Mouse (Mus musculus) midbrain, embryonic 16.5 days (tissue): ENCODE results near the gene Ndufa13. TPM values are rescaled to one million over a fixed set of nuclear protein-coding genes. Genes with fewer than 3 reads are reported as not detected.

Experiments
- ATAC-seq: fragments of 200-750 bp; cut with Nextera tagmentation; 2 replicates; pipeline ENCODE4 v1.8.0; 2017; ENCODE audit warnings: moderate TSS enrichment
- H3K27ac ChIP-seq: fragments of 300-500 bp; sonication (generic); 2 replicates; pipeline ENCODE4 v1.5.1; 2014; ENCODE audit warnings: mild to moderate bottlenecking, low read length, mixed read lengths
- H3K27me3 ChIP-seq: fragments of 300-500 bp; sonication (generic); 2 replicates; pipeline ENCODE4 v1.6.1; 2014; ENCODE audit warnings: low read depth, low read length, mixed read lengths; ENCODE audit not compliant: control insufficient read depth, insufficient read depth
- H3K36me3 ChIP-seq: fragments of 300-500 bp; sonication (generic); 2 replicates; pipeline ENCODE4 v1.6.1; 2014; ENCODE audit warnings: mild to moderate bottlenecking, low read length, moderate library complexity, mixed read lengths; ENCODE audit not compliant: control insufficient read depth, insufficient read depth
- H3K4me1 ChIP-seq: fragments of 300-500 bp; sonication (generic); 2 replicates; pipeline ENCODE4 v1.6.1; 2014; ENCODE audit warnings: mild to moderate bottlenecking, low read length, mixed read lengths; ENCODE audit not compliant: control insufficient read depth, insufficient read depth
- H3K4me2 ChIP-seq: fragments of 300-500 bp; sonication (generic); 2 replicates; pipeline ENCODE4 v1.6.1; 2014; ENCODE audit warnings: mild to moderate bottlenecking, low read length, mixed read lengths
- H3K4me3 ChIP-seq: fragments of 300-500 bp; sonication (generic); 2 replicates; pipeline ENCODE4 v1.5.1; 2014; ENCODE audit warnings: low read depth, mild to moderate bottlenecking, low read length, moderate library complexity, mixed read lengths
- H3K9ac ChIP-seq: fragments of 300-500 bp; sonication (generic); 2 replicates; pipeline ENCODE4 v1.6.1; 2014; ENCODE audit warnings: low read depth, low read length, mixed read lengths
- H3K9me3 ChIP-seq: fragments of 300-500 bp; sonication (generic); replicated peaks from 2 replicates; pipeline ENCODE4 v1.6.1; 2014; ENCODE audit warnings: mild to moderate bottlenecking, low read length, mixed read lengths; ENCODE audit not compliant: control insufficient read depth, poor library complexity, severe bottlenecking
- WGBS: fragments of 180-500 bp; shearing (Covaris S2); extraction: QIAGEN DNeasy Blood & Tissue Kit; methylation state at CpG from one replicate; pipeline ENCODE4 v1.1.7; 2014; 5-methylcytosine and 5-hydroxymethylcytosine counted together
- polyA plus RNA-seq: library from polyadenylated mRNA; unstranded; fragments of >200 nt; fragmentation: Nextera tagmentation; extraction: Ambion mirVana; gene quantifications from 2 replicates; pipeline ENCODE4 v1.2.1, GENCODE M21; 2015

Ndufa13 gene
- polyA plus RNA-seq, 1 experiment from 2014 or later: 172 TPM

DNA sequence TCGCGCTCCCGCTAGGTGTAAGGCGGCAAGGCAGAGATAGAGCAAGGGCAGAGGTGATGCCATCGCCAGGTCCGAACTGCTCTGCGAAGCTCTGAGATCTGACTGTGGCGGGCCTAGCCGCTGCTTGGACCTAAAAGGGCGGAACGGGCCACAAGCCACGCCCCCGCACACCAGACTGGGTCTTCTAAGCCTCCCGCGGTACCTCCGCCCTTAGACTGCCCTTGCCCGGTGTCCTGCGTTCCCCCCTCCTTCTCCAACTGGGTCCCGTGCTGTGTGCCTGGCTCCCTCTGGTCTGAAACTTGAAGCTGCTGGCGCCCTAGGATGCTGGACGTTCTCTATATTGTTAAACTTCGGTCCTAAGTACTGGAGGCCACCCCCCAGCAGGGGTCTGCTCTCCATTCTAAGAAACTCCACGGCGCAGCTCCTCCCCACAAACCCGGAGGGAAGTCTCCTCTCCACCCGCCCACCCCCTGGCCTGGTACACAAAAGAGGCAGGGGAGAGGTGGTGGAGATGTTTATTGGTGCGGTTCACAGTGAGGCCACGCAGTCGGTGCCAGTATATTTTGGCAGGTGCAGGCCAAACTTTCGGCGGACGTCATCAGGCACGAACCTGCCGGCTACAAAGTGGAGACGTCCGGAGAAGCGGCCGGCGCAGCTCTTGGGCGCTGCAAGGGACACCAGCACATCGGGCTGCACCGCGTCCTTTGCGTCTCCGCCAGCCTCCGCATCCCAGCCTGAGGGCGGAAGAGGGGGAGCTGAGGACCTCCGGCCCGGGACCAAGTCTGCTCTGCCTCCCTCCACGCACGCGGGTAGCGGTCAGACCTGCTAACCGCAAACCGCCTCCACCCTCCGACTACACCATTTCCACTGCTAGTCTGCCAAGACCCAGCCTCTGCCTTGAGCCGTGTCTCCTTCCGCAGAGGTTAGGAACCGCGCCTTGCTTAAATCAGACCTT lies 14.8 kb downstream of the Ndufa13 start, which contains the start of gene Cilp2:
Cilp2 (minus strand) TSS at position 399 of the 955 bp plus-strand sequence.
- peak; percentile 4; the same call in 1 of the 2 replicates for ATAC-seq

DNA sequence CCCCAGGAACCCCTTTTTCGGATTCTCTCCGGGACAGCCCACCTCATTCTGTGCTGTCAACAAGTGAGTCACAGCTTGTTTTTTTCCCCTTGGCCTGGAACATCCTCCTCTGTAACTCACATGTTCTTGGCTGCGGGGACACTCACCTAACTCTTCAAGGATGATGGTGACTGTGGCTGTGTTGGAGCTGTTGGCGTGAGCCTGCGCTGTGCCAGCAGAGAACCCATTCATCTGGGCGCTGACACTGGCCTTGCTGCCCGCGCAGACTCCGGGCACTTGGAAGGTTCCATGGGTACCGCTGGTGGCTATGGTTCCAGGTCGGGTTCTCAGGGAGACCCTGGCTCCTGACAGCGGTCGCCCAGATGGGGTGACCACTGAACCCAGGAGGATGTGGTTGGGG lies 18.2 kb downstream of the Ndufa13 start:
- ATAC-seq: no peak
- no peak overlapping the region for H3K9ac ChIP-seq
- H3K27me3 ChIP-seq: peaks cover 95% of the 10 kb centered on the region
- no peak overlapping the region for H3K4me2 ChIP-seq
- no peaks in the 10 kb centered on the region for H3K9me3 ChIP-seq
- H3K4me1 ChIP-seq: peaks cover 26% of the 10 kb centered on the region
- no peak overlapping the region for H3K27ac ChIP-seq
- H3K36me3 ChIP-seq: no peaks in the 10 kb centered on the region
- H3K4me3 ChIP-seq: no peak overlapping the region
- 54% methylated on average over 13 of the region's 13 CpGs for WGBS

More for the DNA sequence above, 14.8 kb downstream of the Ndufa13 start, which contains the start of gene Cilp2:
- no peaks in the 10 kb centered on the region for H3K9me3 ChIP-seq
- H3K4me2 ChIP-seq: peak within 1 kb of the TSS; percentile 49
- H3K4me3 ChIP-seq: peak within 1 kb of the TSS; percentile 29
- no peak within 1 kb of the TSS for H3K27ac ChIP-seq
- peaks cover 75% of the 10 kb centered on the region for H3K27me3 ChIP-seq
- peaks cover 20% of the 10 kb centered on the region for H3K4me1 ChIP-seq
- under 1% methylated on average over 60 of the region's 60 CpGs for WGBS
- no peaks in the 10 kb centered on the region for H3K36me3 ChIP-seq
- H3K9ac ChIP-seq: peak within 1 kb of the TSS; percentile 34; the same call in 1 of the 2 replicates

DNA sequence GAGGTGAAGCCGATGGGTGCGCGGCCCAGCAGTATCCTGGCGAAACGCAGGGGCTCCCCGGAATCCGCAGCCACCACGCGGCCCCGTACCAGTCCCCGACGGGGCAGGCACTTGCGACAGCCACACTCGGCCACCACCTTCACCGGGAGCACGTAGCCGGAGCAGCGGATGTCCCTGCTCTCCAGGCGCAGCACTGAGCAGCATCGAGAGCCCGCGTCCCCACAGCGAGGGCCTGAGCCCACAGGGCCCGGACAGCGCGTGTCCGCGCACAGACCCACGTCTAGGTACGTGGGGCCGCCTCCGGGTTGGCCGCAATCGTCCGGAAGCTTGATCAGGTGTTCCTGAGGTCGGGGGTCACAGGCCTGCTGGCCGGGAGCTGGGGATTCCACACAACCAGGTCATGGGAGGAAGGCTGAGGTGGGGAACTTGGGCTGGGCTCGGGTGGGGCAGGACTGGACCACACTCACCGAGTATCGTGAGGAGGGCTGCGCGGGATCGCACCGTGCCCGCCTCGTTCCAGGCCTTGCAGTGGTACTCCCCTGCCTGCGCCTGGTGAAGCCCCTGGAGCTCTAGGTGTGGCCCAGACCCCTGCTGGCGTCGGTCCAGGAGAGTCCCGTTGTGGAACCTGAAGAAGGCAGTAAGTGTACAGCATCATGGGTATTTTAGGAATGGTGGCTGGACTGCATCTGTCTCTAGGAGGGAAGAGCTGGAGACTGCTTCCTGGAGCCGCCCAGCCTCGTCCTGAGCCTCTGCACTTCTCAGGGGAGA lies 19.3 kb downstream of the Ndufa13 start:
- peak overlapping the region; percentile 45 for H3K4me3 ChIP-seq
- ATAC-seq: 0 out of 2 replicates have a peak, but pooled peaks have one; percentile 2
- peak overlapping the region; percentile 59; the same call in 1 of the 2 replicates for H3K4me2 ChIP-seq
- 10% methylated on average over 52 of the region's 52 CpGs for WGBS
- H3K27me3 ChIP-seq: peaks cover 86% of the 10 kb centered on the region
- H3K9me3 ChIP-seq: no peaks in the 10 kb centered on the region
- H3K4me1 ChIP-seq: peaks cover 18% of the 10 kb centered on the region
- H3K27ac ChIP-seq: no peak overlapping the region
- H3K36me3 ChIP-seq: no peaks in the 10 kb centered on the region
- 0 out of 2 replicates have a peak overlapping the region, but pooled peaks have one; percentile 63 for H3K9ac ChIP-seq

DNA sequence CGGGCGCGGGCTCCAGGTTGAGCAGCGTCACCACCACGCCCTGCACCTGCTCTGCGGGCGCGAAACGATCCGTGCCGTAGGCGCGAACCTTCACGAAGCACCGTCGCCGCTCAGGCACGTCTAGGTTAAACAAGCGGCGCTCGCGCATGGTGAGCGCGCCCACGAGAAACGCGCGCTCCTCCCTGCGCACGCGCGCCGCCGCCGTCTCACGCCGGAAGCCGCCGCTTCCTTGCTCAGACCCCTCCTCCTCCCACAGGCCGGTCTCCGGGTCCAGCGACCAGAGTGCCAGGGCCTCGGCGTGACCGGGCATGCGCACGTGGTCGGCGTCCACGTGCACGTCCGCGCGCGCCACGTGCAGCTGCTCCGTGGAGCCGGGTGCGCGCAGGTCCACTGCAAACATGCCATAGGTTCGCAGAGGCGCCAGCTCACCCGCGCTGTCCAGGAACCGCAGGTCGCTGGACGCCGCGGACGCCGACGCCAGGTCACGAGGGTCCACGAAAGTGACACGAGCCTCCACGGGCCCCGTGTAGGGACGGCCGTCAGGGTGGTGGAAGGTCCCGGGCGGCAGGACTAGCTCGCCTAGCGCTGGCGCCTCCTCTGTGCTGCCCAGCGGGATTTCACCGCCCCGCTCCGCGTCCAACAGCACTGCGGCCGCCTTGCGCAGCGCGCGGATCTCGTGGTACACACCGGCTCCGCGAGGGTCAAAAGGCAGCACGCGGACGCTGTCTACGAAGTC lies 20.2 kb downstream of the Ndufa13 start:
- Histone ChIP-seq H3K36me3 (no peaks in the 10 kb centered on the region), H3K9ac (peak overlapping the region; percentile 63), H3K9me3 (no peaks in the 10 kb centered on the region), H3K4me2 (peak overlapping the region; percentile 59), H3K4me1 (peaks cover 10% of the 10 kb centered on the region), H3K27me3 (peaks cover 79% of the 10 kb centered on the region), H3K27ac (no peak overlapping the region), H3K4me3 (peak overlapping the region; percentile 45)
- peak; percentile 79 for ATAC-seq
- WGBS: 5% methylated on average over 101 of the region's 103 CpGs

DNA sequence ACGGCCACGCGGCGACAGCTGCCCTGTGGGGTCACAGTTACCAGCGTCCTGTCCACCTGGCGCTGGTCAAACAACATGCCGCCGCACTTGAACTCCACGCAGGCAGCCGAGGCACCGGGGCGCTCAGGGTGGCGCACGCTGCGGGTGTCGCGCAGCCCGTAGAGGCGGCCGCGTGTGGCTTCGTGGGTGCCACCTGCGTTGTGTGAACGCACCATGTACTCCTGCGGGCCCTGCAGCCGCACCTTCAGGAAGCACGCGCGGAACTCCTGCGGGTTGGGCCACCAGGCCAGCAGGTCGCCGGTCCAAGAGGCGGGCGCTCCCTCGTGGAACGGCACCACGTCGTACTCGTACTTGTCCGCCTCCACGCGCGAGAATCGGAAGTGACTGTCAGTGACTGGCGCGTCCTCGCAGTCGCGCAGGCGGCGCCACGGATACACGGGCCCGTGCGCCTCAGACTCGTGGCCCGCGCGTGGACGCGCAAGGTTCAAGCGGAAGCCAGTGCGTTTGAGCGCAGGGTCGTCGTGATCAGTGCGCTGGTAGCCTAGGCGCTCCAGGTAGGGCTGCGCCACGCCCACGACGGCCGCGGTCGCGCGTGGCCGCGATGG lies 21.0 kb downstream of the Ndufa13 start:
- Histone ChIP-seq H3K4me1 (peaks cover 7% of the 10 kb centered on the region; the same call in 1 of the 2 replicates), H3K4me3 (peak overlapping the region; percentile 45), H3K4me2 (peak overlapping the region; percentile 59), H3K27ac (no peak overlapping the region), H3K9ac (peak overlapping the region; percentile 63), H3K27me3 (peaks cover 71% of the 10 kb centered on the region), H3K36me3 (no peaks in the 10 kb centered on the region), H3K9me3 (no peaks in the 10 kb centered on the region)
- peak; percentile 16; the same call in 1 of the 2 replicates for ATAC-seq
- 17% methylated on average over 77 of the region's 79 CpGs for WGBS

DNA sequence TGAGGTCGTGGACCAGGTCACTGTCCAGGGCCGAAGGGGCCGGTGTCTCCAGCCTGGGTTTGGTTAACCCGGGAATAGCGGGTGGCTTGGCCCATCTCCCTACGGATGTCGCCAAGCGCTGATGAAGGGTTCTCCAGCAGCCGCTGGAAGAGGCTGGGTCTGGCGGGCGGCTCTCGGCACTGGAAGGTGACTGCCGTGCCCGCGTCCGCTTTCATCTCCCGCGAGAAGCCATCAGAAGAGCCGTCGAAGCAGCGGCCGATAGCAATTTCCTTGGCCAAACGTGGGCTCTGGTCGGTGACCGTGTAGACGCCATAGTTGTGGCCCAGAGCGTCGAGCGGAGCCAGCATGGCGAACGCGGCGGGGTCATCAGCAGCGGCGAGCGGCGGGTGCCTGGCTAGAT lies 21.5 kb downstream of the Ndufa13 start:
- no peak overlapping the region for H3K27ac ChIP-seq
- ATAC-seq: no peak
- no peaks in the 10 kb centered on the region for H3K36me3 ChIP-seq
- peaks cover 7% of the 10 kb centered on the region; the same call in 1 of the 2 replicates for H3K4me1 ChIP-seq
- no peaks in the 10 kb centered on the region for H3K9me3 ChIP-seq
- peaks cover 66% of the 10 kb centered on the region for H3K27me3 ChIP-seq
- peak overlapping the region; percentile 34; the same call in 1 of the 2 replicates for H3K9ac ChIP-seq
- H3K4me2 ChIP-seq: peak overlapping the region; percentile 59
- 13% methylated on average over 37 of the region's 37 CpGs for WGBS
- H3K4me3 ChIP-seq: peak overlapping the region; percentile 45

DNA sequence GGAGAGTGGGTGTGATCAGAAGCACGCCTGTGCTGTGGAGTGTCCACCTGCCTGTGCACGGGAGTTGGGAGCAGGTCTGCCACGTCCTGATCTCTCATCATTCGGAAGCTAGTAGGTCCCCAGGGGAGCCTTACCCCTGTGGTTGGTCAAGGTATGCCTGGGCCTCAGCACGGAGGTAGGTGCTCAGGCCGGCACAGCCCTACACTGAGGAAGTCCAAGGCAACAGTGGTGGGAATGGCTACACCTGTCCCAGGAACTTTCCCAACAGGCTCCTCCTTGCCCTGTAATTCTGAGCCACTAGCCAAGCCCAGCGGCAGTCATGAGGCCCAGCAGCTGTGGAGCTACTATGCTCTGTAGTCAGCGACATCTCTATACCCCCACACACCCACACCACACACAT lies 22.7 kb downstream of the Ndufa13 start:
- no peak overlapping the region for H3K9ac ChIP-seq
- WGBS: 57% methylated on average over 8 of the region's 8 CpGs
- H3K27ac ChIP-seq: no peak overlapping the region
- no peak overlapping the region for H3K4me3 ChIP-seq
- H3K9me3 ChIP-seq: no peaks in the 10 kb centered on the region
- no peak for ATAC-seq
- peak overlapping the region; percentile 59 for H3K4me2 ChIP-seq
- H3K4me1 ChIP-seq: peaks cover 7% of the 10 kb centered on the region; the same call in 1 of the 2 replicates
- no peaks in the 10 kb centered on the region for H3K36me3 ChIP-seq
- H3K27me3 ChIP-seq: peaks cover 56% of the 10 kb centered on the region

DNA sequence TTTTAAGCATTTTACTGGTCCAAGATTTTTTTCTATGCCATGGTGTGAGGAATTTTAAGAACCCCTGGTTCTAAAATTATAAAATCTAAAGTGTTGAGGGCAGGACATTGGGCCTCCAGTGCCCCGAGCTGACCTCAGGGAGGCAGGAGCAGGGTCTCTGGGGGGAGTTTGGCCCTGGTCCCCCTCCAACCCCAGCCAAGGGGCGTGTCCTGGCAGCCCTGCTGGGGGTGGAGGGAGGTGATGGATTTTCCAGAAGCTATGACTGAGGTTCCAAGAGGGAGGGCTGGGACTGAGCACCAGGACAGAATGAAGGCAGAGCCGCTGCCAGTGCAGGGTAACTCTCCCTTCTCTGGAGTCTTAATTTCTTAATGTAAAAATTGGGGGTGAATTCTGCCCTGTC lies 24.4 kb downstream of the Ndufa13 start:
- H3K27me3 ChIP-seq: peaks cover 39% of the 10 kb centered on the region
- no peaks in the 10 kb centered on the region for H3K9me3 ChIP-seq
- no peak overlapping the region for H3K4me3 ChIP-seq
- no peak overlapping the region for H3K4me2 ChIP-seq
- no peak for ATAC-seq
- H3K36me3 ChIP-seq: no peaks in the 10 kb centered on the region
- peaks cover 7% of the 10 kb centered on the region; the same call in 1 of the 2 replicates for H3K4me1 ChIP-seq
- no peak overlapping the region for H3K9ac ChIP-seq
- 50% methylated on average over 3 of the region's 3 CpGs for WGBS
- H3K27ac ChIP-seq: no peak overlapping the region
